ENCODE assay signal across 15 mouse cellular contexts in genomic region chr3:69468280-69469008, GRCm38 (mm10).
DNase-seq lines count a peak whose midpoint lies in the region; TF ChIP-seq lines count a peak whose summit lies in the region.
"Had no signal": no experiment of that assay in that cellular context is flagged by ENCODE, and none has a peak within 500 bp of the region (broad histone marks: within the 10 kb centered on the region; RNA-seq: fewer than 3 reads in every experiment).

No protein-coding gene starts in this region.

- H3K27me3 ChIP-seq in heart, adult 2 months (ENCODE audit: control insufficient read depth, insufficient read depth, low read length), result no peaks in the 10 kb centered on the region
- H3K27me3 ChIP-seq: limb, embryonic 15.5 days had no signal

- H3K27ac ChIP-seq in heart, adult 2 months, result no peak overlapping the region
- H3K27ac ChIP-seq: hindbrain, embryonic 10.5 days; limb, embryonic 15.5 days; stomach, postnatal 0 days had no signal

- TF ChIP-seq EP300 in heart, adult 2 months (IDR thresholded peaks at IDR 0.05; ENCODE audit: insufficient read depth, low read depth, low read length), result no peak

- intact Hi-C loops in heart, adult 2 months (cut with DNase I), result no loop called here

- no peak overlapping the region for H3K9ac ChIP-seq in heart, adult 2 months (ENCODE audit: low read depth, low read length)
- H3K9ac ChIP-seq: limb, embryonic 15.5 days had no signal

- peak; percentile 64 for DNase-seq in heart, adult 11 months
- no peak for DNase-seq in heart, adult 2 months
- DNase-seq in 416B (ENCODE audit: low read depth), result peak; percentile 82
- DNase-seq in MEL-GATA-1-ER (ENCODE audit: extremely low read depth, low read depth), result peak; percentile 50
- peak; percentile 13 for DNase-seq in forelimb bud, embryonic 11.5 days (ENCODE audit: low read depth, low spot score)
- no peak for DNase-seq in kidney, postnatal 10 days
- DNase-seq in adrenal gland, postnatal 4 days (ENCODE audit: low spot score in 2 of 2), result no peak
- no peak for DNase-seq in cerebellum, adult 9-10 months
- DNase-seq: cerebellum, postnatal 25 days; kidney, adult 9 months; lung, postnatal 36 days; right cerebral cortex, postnatal 4 days had no signal

- no peak for TF ChIP-seq CTCF in heart, adult 2 months (IDR thresholded peaks at IDR 0.05)

- H3K36me3 ChIP-seq in heart, adult 2 months (ENCODE audit: control insufficient read depth, insufficient read depth, low read length), result no peaks in the 10 kb centered on the region
- H3K36me3 ChIP-seq: hindbrain, embryonic 10.5 days; limb, embryonic 15.5 days had no signal

- WGBS in heart, adult 2 months, result 50% methylated on average over 9 of the region's 9 CpGs

- no peaks in the 10 kb centered on the region for H3K79me2 ChIP-seq in heart, adult 2 months (replicated peaks; ENCODE audit: control insufficient read depth, insufficient read depth, low read length)

- TF ChIP-seq POLR2A in heart, adult 2 months (IDR thresholded peaks at IDR 0.05; ENCODE audit: insufficient read depth, low read depth, low read length), result no peak

- no peak overlapping the region for H3K4me3 ChIP-seq in heart, adult 2 months
- H3K4me3 ChIP-seq: hindbrain, embryonic 10.5 days; limb, embryonic 15.5 days had no signal

- H3K4me1 ChIP-seq in heart, adult 2 months (ENCODE audit: control insufficient read depth, insufficient read depth, low read length), result peaks cover 1% of the 10 kb centered on the region; the same call in 1 of the 2 replicates

Comparison
In these comparisons a context has a peak if more than half of its experiments do, and no peak if none do; other contexts are left out.
1. DNase-seq: peak in heart, adult 11 months (single experiment), 416B (single experiment), MEL-GATA-1-ER (single experiment) and forelimb bud, embryonic 11.5 days (single experiment); none in heart, adult 2 months (0 of 2), kidney, postnatal 10 days (single experiment), adrenal gland, postnatal 4 days (0 of 2) and cerebellum, adult 9-10 months (single experiment).